Mouse (Mus musculus): ENCODE data around the gene Gm6040. TPM values are rescaled to one million over a fixed set of nuclear protein-coding genes. Genes with fewer than 3 reads are reported as not detected.

Gm6040 gene
- polyA plus RNA-seq, 1 experiment from 2014 or later = not detected

DNA sequence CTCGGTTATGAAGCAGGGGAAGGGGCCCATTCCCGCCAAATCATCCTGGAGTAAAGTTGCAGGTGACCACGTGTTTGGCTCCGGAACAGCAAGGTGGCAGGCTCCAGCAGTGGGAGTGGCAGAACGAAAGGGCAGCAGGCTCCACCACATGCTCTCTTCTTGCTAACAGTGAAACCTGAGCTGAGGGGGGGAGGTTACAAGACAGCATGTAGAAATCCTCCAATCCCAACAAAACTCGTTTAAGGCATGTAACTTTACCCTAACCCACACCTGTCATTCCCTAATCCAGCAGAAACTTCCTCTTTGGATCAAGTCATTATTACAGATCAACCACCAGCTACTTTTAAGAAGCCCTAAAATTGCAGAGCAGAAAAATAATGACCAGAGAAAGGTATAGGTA lies 47.3 kb downstream of the Gm6040 start:
- no peak overlapping the region for H3K9ac ChIP-seq (ENCODE audit: low read length)
- no peak for ATAC-seq (ENCODE audit: insufficient number of reproducible peaks, insufficient read depth, low FRiP score, low read depth)
- no peaks in the 10 kb centered on the region for H3K4me1 ChIP-seq (ENCODE audit: control insufficient read depth in 2 of 2, insufficient read depth in 2 of 2, low read length in 2 of 2)
- 33% methylated on average over 6 of the region's 6 CpGs for WGBS
- H3K4me3 ChIP-seq (ENCODE audit: control insufficient read depth in 1 of 2, insufficient read depth in 1 of 2, low read depth in 1 of 2, low read length in 2 of 2) = no peak overlapping the region
- H3K4me2 ChIP-seq (ENCODE audit: low read length) = no peak overlapping the region
- H3K27me3 ChIP-seq (ENCODE audit: control insufficient read depth, insufficient read depth, low read length) = no peaks in the 10 kb centered on the region
- H3K27ac ChIP-seq (replicated peaks in 1 of 2; ENCODE audit: control insufficient read depth in 1 of 2, insufficient read depth in 1 of 2, low read depth in 2 of 2, low read length in 2 of 2) = no peak overlapping the region
- H3K36me3 ChIP-seq (ENCODE audit: control insufficient read depth, insufficient read depth, low read length) = no peaks in the 10 kb centered on the region
- 0 out of 2 replicates have a peak, but pooled peaks cover 2% of the 10 kb centered on the region for H3K9me3 ChIP-seq (ENCODE audit: control insufficient read depth, low read length)

Other genes starting within 250 kb of the Gm6040 start
- gene Defb33, start 29.4 kb downstream of the Gm6040 start, polyA plus RNA-seq (2014; fragmentation: Nextera tagmentation; extraction: Ambion mirVana) = not detected in 2 replicates
- gene Gm15056, start 19.4 kb downstream of the Gm6040 start, polyA plus RNA-seq (2014; fragmentation: Nextera tagmentation; extraction: Ambion mirVana) = not detected in 2 replicates
- gene AY761185, start 22.6 kb upstream of the Gm6040 start, polyA plus RNA-seq (2014; fragmentation: Nextera tagmentation; extraction: Ambion mirVana) = not detected in 2 replicates
- not detected in 2 replicates for gene Defa21, start 103.5 kb upstream of the Gm6040 start, polyA plus RNA-seq (2014; fragmentation: Nextera tagmentation; extraction: Ambion mirVana)
- gene Defa23, start 133.0 kb upstream of the Gm6040 start, polyA plus RNA-seq (2014; fragmentation: Nextera tagmentation; extraction: Ambion mirVana) = not detected in 2 replicates
- not detected in 2 replicates for gene Defa35, start 143.0 kb upstream of the Gm6040 start, polyA plus RNA-seq (2014; fragmentation: Nextera tagmentation; extraction: Ambion mirVana)
- not detected in 2 replicates for gene Defa25, start 162.4 kb upstream of the Gm6040 start, polyA plus RNA-seq (2014; fragmentation: Nextera tagmentation; extraction: Ambion mirVana)
- gene Gm14851, start 174.0 kb upstream of the Gm6040 start, polyA plus RNA-seq (2014; fragmentation: Nextera tagmentation; extraction: Ambion mirVana) = not detected in 2 replicates
- gene Defa30, start 212.6 kb upstream of the Gm6040 start, polyA plus RNA-seq (2014; fragmentation: Nextera tagmentation; extraction: Ambion mirVana) = not detected in 2 replicates
- gene Defa22, start 240.2 kb upstream of the Gm6040 start, polyA plus RNA-seq (2014; fragmentation: Nextera tagmentation; extraction: Ambion mirVana) = not detected in 2 replicates

Data from heart, embryonic 14.5 days (tissue).